Mouse (Mus musculus): ENCODE results near the gene Ptpre. TPM values are rescaled to one million over a fixed set of nuclear protein-coding genes. Genes with fewer than 3 reads are reported as not detected.

The Ptpre gene
- total RNA-seq, 2 experiments from 2014 or later: 1.9 to 2.1 TPM

DNA sequence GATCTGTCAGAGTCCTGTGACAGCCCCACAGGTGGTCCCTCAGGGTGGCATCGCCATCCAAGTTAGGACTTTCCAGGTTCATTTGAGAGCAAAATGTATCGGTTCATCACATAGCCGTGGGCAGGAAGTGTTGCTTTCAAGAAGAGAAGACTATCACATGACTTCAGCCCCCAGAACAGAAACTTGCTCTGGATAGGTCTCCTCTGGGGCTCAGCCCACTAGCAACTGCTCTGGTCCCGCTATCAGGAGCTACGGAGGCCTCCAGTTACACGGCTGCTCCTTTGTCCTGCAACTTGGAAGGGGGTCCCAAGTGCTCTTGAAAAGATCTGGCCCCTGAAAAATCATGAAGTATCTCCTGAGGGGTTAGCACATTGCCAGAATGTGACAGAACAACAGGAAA, 109.7 kb downstream of the Ptpre start:
- no peak for DNase-seq

DNA sequence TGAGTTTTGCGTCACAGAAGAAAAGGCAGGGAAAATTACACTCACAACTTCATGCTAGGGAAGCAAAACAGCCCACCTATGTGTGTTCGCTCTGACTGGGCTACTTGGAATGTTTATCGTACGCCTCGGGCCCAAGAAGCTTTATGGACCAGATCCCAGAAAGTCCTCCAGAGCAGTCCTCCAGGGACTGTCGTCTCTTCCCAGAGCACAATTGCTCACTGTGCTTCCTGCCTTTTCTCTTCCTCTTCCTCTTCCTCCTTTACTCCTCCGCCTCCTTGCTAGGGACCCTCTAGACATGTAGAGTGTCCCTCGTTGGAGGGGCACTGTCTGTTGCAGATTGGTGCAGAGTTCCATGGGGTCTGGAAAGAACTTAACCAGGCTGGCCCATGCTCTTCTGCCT, 111.5 kb downstream of the Ptpre start:
- DNase-seq: no peak

DNA sequence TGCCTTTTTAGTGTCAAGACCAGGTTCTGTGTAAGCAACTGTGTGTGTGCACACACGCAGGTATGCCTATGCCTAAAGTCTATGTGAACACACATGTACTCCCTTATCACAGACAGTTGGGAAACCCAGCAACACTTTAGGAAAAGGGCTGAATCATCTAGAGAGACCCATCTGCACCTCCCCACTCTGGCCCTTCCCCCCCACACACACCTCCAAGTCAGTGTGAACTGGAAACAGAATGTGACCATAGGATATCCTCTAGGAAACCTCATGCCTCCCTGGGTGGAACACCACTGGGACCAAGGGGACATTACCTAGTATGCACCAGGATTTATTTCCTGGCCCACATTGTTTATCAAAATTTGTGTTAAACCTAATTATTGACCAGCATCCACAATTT, 112.0 kb downstream of the Ptpre start:
- DNase-seq: no peak

DNA sequence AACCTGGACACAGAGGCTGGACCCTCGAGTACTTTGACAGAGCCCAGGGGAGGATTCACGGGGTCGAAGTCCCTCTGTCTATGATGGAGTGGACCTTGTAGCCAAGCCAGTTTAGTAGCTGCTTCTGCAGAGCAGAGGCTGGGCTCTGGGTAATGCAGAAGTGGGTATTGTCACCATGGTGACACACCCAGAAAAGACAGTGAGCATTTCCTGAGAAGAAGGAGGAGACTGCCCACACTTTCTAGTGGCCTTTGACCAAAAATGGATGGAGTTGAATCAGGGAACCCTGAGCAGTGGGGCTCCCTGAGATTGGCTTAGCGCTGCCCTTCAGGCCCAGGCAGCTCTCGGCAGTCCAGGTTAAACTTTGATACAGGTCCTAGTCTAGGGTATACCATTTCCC, 112.8 kb downstream of the Ptpre start:
- no peak for DNase-seq

DNA sequence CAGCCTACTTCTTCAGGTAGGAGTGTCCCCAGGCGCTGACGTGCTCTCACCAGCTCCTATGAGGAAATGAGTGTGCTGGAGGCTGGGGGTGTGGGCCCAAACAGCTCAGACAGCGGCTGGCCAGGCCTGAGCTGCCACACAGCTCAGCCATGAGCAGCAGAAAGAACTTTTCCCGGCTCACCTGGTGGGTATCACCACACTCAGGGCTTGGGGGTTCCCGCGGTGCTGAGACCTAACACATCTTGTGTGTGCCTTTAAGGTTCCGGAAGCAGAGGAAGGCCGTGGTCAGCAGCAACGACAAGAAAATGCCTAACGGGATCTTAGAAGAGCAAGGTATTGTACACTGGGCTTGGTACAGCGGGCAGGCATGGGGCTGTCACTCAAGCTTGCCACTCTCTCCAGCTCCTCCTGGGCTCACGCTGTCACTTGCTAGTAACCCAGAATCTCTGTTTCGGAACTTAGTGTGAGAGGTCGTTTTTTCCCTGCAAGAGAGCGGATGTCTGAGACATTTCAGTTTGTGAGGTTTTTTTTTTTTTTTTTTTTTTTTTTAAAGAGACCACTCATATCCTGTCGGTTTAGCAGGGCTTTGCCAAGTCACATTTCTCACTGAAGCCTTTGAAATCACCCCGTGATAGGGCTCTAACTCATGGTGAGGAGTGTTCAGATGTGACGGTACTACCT, 114.7 kb downstream of the Ptpre start:
- DNase-seq: no peak

DNA sequence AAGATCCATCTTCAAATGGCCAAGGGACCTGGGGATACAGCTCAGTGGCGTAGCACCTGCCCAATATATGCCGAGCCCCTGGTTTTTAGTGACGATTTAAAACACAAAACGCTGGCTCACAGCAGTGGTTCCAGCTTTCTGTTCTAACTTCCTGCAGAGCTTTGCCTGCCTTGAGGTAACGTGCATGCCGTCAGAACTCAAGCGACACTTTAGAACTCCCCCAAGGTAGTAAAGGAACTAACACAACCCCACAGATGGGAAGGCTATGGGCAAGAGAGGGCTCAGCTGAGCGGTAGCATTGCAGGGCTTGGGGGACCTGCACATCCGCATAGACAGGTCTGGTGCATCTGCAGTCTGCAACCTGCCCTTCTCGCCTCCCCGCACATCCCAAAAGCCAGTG, 115.5 kb downstream of the Ptpre start:
- DNase-seq: no peak

DNA sequence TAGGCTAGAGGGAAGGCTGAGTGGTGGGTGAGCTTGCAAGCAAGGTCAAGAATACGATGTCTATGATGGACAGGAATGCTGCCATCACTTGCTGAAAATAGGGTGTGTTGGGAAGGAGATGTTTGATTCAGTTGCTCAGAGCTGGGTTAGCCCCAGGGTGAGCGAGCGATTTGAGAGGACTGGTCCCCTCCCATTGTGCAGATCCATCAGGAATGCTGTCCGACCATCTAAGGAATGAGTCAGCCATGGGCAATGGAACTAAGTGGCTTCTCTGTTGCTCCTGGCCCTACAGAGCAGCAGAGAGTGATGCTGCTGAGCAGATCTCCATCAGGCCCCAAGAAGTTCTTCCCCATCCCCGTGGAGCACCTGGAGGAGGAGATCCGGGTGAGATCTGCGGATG, 116.3 kb downstream of the Ptpre start:
- no peak for DNase-seq

DNA sequence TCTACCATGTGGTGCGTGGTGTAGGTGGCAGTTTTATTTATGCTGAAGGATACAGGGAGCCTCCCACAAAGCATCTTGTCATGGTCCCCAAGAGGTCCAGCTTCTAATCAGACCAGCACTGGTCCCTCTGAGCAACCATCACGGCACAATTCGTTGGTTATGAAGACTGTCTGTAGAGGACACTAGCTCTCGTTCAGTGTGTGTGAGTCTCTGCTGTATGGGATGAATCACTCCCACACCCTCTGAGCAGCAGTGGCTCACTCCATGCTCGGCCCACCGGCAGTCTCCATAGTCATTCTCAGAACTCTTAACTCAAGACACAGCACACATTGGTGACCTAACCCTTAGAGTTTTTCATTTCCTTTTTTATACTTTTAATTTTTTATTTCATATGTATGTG, 117.0 kb downstream of the Ptpre start:
- no peak for DNase-seq

DNA sequence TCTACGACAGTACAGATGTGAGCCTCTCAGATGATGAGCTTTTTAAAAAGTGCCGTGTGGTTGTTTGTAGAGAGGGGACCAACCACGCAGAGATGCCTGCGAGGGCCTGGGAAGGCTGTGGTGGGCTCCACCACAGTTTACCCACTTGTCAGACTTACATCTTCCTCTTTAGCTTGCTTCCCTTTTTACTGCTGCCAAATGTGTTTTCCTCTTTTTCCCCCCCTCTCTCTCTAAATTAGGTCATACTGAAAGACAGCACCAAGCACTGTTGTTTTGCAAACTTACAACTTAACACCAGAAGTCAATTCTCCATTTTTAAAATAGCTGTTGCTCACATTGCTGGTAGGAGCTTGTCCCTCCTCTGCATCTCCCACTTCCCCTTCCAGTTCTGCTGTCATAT, 117.8 kb downstream of the Ptpre start:
- no peak for DNase-seq

DNA sequence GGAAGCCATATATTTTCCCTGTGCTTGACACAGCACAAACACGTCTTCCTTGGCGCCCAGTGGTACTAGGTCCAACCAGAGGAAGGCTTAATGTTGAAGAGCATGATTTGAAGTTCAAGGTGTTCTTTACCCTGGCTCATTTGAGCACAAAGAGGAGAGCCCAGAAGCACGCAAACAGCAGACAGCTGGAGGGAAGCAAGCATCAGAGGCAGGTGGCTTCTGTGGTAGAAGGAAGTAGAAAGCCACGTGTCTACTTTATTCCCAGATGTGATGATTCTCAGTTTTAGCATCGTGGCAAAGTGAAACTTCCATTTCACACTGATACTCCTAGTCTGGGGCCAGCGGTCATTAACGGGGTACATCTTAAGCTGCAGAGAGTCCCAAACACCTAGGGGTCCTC, 120.9 kb downstream of the Ptpre start:
- DNase-seq: no peak

DNA sequence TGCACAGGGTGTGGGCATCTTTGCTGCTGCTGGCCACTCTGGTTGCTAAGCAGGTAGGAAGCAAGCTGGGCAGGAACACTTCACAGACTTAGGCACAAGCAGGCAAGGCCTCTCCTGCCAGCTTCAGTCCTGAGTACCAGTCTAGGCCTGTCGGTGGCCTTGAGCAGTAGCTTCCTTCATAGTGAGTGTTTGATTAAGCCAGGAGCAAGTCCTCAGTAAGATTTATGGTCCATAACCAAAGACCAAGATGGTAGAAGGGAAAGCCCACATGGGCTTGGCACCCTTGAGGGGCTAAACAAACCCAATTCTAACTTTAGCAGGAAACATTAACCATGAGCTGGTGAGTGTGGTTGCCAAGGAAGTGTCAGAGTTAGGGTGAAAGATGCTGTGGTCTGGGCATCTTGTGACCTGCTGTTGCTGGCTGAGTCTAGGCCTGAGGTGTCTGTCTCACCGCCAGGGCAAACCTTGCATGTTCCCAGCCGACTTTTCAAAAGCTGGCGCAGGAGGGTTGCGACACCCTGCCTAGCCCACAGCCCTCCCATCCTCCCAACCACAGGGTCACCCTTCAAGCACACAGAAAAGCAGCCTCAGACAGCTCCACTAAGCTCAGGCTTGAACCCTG, 122.1 kb downstream of the Ptpre start:
- DNase-seq: no peak

DNA sequence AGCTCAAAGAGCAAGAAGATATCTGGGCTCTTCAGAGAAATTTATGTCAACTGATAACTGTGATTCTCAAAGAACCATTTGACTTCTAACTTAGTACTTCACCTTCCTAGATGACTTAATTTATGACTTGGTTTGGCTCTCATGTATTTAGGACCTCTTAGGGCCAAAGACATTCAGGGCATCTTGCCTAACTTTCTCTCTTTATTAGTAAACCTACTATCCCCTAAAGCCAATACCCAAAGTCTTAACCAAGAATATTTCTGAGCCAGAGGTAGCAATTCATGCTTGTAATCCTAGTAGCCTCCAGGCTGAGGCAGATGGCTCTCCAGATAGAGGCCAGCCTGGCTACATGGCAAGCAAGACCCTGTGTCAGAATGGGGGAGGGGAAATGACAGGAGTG, 123.0 kb downstream of the Ptpre start:
- DNase-seq: no peak

DNA sequence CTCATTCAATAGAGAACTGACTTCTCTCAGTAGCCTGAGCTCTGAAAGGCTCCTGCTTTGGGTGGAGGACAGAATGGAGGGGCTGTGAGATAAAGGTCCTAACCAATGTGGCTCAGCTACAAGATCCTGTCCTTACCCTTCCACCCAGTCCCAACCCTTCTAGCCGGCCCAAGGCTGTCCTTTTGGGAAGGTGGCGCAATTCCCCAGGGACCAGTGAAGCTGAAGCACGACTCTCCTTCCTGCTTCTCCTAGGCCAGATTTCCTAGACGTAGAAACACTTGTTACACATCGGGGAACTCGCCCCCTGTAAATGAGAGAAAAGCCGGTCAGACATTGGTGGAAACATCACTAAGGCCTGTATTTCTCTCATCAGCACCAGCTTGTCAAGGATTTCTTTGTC, 126.9 kb downstream of the Ptpre start:
- DNase-seq: no peak

DNA sequence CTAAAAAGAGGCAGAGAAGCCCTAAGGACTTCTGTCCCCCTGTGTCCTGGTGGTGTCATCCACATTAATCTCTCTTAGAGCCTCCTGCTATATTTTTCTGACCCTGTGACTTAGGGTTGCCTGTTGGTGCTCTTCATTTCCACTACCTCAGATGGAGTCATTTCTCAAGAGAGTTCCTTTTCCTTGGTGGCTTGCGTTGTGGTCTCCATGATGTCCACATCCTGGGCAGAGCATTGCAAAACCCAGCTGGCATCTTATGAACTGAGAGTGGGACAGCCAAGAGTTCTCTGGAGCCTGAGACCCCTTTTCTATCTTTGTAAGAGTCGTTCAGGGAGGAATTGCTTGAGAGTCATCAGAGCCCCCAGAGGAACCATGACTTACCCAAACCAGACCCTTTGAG, 129.0 kb downstream of the Ptpre start:
- DNase-seq: no peak

DNA sequence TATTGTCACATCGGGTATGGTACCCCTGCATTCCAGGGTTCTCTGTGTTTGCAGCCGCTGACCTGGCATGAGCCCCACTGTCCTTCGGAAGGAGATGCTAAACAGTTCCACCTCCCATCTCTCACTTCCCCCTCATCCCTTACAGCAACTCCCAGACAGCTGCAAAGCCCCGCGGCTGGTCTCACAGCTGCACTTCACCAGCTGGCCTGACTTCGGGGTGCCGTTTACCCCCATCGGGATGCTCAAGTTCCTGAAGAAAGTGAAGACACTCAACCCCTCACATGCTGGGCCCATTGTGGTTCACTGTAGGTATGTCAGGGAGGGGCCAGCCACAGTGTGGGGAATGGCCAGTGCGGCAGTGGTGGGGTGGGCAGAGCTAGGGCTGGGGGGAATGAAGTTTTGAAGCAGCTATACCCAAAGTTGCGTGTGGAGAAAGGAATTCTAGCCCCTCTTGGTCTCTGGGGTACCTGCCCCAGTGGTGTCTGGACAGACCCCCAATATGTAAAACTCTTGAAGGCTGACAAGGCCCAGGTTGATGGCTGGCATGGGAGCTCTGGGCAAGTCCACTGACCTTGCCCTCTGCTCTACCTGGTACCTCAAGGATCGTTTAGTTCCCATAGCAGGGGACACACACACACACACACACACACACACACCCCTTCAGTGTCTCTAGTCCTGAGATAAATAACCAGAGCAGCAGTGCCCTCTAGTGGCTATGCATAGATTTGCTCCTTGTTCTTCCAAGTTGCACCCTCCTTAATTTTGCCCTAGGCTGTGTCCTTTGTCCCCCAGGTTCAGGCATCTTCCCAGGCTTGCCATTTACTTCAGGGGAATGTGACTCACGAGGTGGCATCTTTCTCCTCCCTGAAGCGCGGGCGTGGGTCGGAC, 131.8 kb downstream of the Ptpre start:
- DNase-seq: no peak

DNA sequence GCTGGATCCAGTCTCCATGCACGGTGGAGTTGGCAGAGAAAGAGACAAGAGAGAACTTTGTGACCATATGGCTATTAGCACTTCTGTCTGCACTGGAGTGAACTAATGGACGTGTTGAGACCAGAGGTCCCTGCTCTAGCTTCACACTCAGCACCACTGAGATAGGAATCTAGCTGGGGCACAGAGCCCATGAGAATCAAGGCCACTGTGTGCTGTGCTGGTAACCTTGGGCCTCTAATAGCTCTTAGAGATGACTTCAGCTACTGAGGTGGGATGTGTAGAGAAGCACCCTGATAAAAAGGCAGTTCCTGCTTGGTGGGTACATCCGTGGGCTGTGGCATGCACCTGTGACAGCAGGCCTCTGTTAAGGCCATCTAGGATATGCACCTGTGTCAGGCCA, 136.3 kb downstream of the Ptpre start:
- no peak for DNase-seq

DNA sequence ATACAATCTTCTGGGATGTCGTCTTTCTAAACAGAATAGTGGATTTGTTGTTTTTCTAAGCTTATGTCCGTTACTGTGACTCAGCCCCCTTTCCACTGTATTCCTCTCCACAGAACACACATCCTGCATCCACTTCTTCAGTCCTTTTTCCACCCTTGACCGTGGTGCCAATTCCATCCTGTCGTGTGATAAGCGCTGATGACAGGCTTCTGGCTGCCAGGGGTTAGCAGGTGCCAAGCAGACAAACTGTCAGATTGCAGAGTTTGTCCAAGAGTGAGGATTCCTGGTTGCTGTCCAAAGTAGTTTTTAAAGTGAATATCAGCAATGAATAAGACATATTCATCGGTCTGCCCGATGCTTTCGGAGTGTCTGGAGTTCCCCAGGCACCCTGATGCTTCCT, 139.4 kb downstream of the Ptpre start:
- DNase-seq: no peak

DNA sequence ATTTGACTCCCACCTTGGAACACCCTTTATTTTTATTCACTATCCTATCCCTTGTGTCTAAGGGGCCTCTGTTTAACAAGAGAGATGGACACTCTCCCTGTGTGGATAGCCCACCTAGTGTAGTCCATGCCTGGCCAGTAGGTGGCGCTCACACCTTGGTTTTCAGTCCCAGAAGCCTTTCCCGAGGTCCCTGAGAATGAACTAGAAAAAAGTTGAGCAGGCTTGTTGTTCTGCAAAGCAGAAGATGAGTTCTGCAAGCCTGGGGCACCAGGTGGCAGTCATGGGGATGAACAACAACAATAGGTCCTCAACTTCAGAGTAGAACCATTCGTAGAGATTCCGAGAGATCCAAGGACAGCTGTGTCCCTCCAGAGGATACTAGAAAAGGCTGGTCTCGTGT, 143.1 kb downstream of the Ptpre start:
- DNase-seq: no peak

DNA sequence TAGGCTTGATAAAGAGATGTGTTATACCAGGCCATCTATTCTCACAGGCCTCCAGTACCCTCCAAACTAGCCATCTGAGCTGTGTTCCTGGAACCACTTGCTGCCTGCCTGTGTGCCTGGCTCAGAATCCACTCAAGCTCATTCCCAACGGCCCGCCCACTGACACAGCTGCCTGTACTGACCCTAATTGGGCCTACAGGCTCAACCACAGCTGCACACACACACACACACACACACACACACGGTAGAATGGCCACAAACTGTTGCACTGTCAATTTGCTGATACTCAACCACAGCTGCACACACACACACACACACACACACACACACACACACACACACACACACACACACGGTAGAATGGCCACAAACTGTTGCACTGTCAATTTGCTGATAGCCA, 146.8 kb downstream of the Ptpre start:
- DNase-seq: peak; percentile 27

DNA sequence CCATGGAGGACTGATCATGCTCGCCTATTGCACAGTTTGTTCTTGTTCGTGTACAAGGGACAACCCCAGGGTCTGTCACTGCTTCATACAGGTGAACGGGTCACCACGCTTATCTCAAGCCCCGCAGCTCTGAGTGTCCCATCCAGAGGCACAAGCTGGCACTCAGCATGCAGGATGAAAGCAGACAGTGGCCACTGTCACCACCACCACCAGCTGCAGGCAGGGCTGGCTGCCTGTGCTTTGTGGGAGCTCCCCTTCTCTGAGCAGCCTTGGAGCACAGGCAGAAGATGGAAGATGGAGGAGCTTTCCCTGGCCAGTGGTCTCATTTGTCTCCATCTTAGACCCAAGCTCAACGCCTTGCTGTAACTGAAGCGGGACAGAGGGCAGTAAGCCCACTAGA, 147.7 kb downstream of the Ptpre start:
- no peak for DNase-seq

DNA sequence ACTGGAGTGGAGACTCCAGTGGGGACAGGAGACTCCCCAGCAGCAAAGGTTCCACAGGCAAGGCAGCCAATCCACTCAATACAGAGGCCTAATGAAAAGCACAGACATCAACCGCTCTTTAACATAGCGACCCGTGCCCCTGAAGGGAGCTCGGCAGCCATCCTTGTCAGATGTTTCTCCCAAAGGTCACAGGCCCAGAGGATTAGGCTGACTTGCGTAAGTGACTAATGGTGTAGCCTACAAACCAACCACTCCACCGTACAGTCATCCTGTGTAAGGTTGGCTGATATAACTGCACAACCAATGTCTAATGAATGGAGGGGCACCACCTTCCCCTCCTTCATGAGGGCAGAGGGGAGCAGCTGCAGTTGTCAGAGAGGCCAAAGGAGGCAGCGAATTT, 152.1 kb downstream of the Ptpre start:
- no peak for DNase-seq

DNA sequence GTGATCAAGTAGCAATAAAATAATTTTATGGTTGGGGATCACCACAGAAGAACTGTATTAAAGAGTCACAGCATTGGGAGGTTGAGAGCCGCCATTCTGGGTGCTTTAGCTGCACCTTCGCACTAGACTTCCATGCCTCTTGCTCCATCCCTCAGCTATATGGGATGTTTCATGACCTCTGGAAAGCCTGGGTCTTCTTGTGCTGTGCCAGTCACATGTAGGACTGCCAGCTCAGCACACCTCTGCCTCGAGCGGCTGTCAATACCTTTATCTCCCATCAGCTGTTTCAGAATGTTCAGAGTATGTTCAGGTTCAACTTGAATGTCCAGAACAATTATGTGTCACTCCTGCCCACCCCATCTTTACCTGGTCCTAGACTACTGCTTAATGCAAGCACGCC, 154.7 kb downstream of the Ptpre start:
- DNase-seq: no peak

DNA sequence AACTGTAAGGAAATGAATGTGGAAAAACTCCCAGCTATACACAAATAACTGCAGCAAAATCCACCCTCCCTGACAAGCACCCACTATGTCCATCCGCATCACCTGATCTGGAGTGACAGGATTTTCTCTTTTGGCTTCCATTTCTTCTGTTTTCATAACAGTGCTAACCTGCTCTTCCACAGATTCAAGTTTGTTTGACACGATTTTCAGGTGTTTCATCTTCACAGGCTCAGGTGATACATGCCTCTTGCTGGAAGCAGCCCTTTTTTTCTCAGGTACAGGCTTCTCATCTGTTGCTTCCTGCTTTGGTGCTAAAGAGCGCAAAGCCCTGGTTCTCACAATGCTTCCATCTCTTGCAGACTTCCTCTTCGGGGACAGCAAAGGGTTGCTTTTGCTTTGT, 156.8 kb downstream of the Ptpre start:
- no peak for DNase-seq

DNA sequence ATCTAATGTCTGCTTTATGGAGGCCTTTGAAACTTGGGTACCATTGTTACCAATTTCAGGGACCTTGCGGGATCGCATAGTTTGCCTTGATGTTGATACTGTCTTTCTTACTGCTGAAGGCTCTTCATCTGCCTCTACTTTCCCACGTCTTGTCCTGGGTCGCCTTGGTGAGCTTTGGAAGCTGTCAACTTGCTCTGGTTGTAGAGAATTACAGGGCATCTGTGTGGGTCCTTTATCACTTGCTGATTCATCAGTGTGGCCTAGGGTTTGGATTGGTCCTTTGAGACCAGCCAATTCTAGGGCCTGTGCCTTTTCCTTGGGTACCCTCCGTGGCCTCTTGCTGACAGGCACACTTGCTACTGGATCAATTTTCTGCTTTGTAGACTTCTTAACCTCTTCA, 157.5 kb downstream of the Ptpre start:
- no peak for DNase-seq

All from gastrocnemius, postnatal 25 days (tissue).